Mouse (Mus musculus): ENCODE measurements around the gene Cnot1. TPM values are rescaled to one million over a fixed set of nuclear protein-coding genes. Genes with fewer than 3 reads are reported as not detected.

Cnot1 gene
- total RNA-seq (2014; rRNA removed) (116 and 125 TPM in 2 replicates), polyA plus RNA-seq (2012; rRNA removed) (40.2 and 41.1 TPM in 2 replicates)

DNA sequence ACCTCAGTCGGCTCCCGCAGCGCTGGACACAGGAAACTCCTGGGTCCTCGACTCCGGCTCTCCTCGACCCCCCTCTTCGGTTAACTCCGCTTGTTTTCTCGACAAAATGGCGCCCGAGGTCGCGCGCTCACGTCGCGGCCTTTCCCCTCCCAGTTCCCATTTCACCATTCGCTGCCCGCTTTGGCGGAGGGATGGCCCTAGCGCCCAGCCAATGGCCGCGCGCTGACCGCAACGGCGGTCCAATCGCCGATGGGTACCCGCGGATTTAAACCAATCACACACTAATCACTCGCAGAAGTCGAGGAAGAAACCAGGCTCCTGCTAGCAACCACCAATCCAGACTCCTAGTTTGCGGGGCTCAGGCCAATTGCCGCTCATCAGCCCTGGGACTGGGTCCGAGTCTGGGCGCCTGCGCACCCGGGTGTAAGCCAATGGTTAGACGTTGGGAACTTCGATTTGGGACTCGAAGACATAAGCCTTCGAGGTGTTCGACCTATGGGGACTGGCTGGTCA is at the start of gene Cnot1:
Gene Cnot1, minus strand, starts transcription at position 134 of the 513 bp plus-strand sequence.
- no peaks in the 10 kb centered on the region for H3K27me3 ChIP-seq (ENCODE audit: control insufficient read depth, insufficient read depth, low read length)
- peak within 1 kb of the TSS; percentile 84 for H3K9ac ChIP-seq (ENCODE audit: low read depth, low read length)
- peak; percentile 94 for DNase-seq (ENCODE audit: extremely low read depth, low read depth, low spot score)
- TF ChIP-seq CTCF (IDR thresholded peaks at IDR 0.05; ENCODE audit: low read depth, low read length) (no peak), POLR2A (IDR thresholded peaks at IDR 0.05; ENCODE audit: extremely low read depth, insufficient read depth, low read length) (peak; percentile 63; the same call in 1 of the 2 replicates)
- H3K36me3 ChIP-seq (ENCODE audit: control insufficient read depth, insufficient read depth, low read length) = no peaks in the 10 kb centered on the region
- H3K4me3 ChIP-seq (ENCODE audit: insufficient read depth, low read depth, low read length) = peak within 1 kb of the TSS; percentile 82
- H3K27ac ChIP-seq (replicated peaks; ENCODE audit: insufficient read depth, low read depth, low read length) = peak within 1 kb of the TSS; percentile 87
- peaks cover 15% of the 10 kb centered on the region for H3K4me1 ChIP-seq (ENCODE audit: control insufficient read depth, insufficient read depth, low read length)
- under 1% methylated on average over 44 of the region's 44 CpGs for WGBS
- H3K79me2 ChIP-seq (ENCODE audit: control insufficient read depth, insufficient read depth, low read length) = peaks cover 32% of the 10 kb centered on the region

DNA sequence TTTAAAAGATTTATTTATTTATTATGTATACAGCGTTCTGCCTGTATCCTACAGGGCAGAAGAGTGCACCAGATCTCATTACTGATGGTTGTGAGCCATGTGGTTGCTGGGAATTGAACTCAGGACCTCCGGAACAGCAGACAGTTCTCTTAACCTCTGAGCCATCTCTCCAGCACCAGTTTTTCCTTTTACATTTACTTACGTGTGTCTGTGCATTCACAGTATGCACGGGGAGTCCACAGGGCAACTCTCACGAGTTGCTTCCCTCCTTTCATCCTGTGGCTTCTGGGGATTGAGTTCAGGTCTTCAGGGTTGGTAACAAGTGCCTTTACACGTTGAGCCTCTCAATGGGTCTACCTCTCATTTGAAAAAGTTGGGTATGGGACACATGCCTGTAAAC is 46.9 kb upstream of the Cnot1 start:
- Histone ChIP-seq H3K79me2 (ENCODE audit: control insufficient read depth, insufficient read depth, low read length) (peaks cover 3% of the 10 kb centered on the region; the same call in 1 of the 2 replicates), H3K36me3 (ENCODE audit: control insufficient read depth, insufficient read depth, low read length) (no peaks in the 10 kb centered on the region), H3K9ac (ENCODE audit: low read depth, low read length) (no peak overlapping the region), H3K4me3 (ENCODE audit: insufficient read depth, low read depth, low read length) (no peak overlapping the region), H3K4me1 (ENCODE audit: control insufficient read depth, insufficient read depth, low read length) (peaks cover 13% of the 10 kb centered on the region), H3K27me3 (ENCODE audit: control insufficient read depth, insufficient read depth, low read length) (no peaks in the 10 kb centered on the region), H3K27ac (replicated peaks; ENCODE audit: insufficient read depth, low read depth, low read length) (no peak overlapping the region)
- DNase-seq (ENCODE audit: extremely low read depth, low read depth, low spot score) = no peak
- WGBS = 78% methylated on average over 6 of the region's 6 CpGs
- TF ChIP-seq POLR2A (IDR thresholded peaks at IDR 0.05; ENCODE audit: extremely low read depth, insufficient read depth, low read length) (no peak), CTCF (IDR thresholded peaks at IDR 0.05; ENCODE audit: low read depth, low read length) (no peak)

DNA sequence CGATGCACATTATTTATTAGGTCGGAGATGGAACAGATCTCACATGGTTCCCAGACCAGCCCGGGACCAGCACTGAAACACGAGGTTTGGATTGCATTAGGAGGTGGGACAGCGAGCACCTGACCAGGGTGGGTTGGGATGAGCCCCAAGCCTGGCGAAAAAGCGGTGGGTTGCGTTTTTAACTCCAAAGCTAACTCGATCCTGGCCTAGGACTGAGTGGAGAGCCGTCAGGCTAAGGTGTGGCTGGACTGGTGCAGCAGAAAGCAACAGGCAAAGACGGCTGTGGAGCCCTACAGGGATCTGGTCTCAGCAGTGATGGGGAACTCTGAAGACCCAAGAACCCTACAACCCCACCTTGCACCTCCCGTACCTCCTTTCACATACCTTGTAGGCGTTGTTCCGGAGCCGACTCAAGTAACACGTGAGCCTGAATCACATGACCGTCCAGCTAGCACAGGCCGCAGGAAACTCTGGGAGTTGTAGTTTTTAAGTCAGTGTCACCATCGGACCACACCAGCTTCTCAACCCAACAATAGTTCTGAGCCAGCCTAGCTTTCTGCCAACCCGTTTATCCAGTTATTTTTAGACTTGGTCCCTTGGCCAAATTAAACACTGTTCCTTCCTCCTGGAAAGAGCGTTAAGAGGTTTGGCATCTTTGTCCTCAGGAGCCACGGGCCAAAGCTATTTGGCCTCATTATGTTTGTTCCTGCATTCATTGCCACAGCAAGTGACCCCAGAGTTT is 46.0 kb upstream of the Cnot1 start, which contains the start of gene Slc38a7:
Gene Slc38a7, minus strand, starts transcription at position 438 of the 742 bp plus-strand sequence.
- peaks cover 13% of the 10 kb centered on the region for H3K4me1 ChIP-seq (ENCODE audit: control insufficient read depth, insufficient read depth, low read length)
- H3K79me2 ChIP-seq (ENCODE audit: control insufficient read depth, insufficient read depth, low read length) = peaks cover 5% of the 10 kb centered on the region; the same call in 1 of the 2 replicates
- WGBS = 3% methylated on average over 22 of the region's 22 CpGs
- no peaks in the 10 kb centered on the region for H3K27me3 ChIP-seq (ENCODE audit: control insufficient read depth, insufficient read depth, low read length)
- H3K4me3 ChIP-seq (ENCODE audit: insufficient read depth, low read depth, low read length) = peak within 1 kb of the TSS; percentile 77
- H3K36me3 ChIP-seq (ENCODE audit: control insufficient read depth, insufficient read depth, low read length) = peaks cover under 1% of the 10 kb centered on the region; the same call in 1 of the 2 replicates
- H3K27ac ChIP-seq (replicated peaks; ENCODE audit: insufficient read depth, low read depth, low read length) = peak within 1 kb of the TSS; percentile 82
- TF ChIP-seq CTCF (IDR thresholded peaks at IDR 0.05; ENCODE audit: low read depth, low read length) = no peak
- TF ChIP-seq POLR2A (IDR thresholded peaks at IDR 0.05; ENCODE audit: extremely low read depth, insufficient read depth, low read length) = 0 out of 2 replicates have a peak, but pooled peaks have one; percentile 1
- H3K9ac ChIP-seq (ENCODE audit: low read depth, low read length) = peak within 1 kb of the TSS; percentile 85
- DNase-seq (ENCODE audit: extremely low read depth, low read depth, low spot score) = peak; percentile 100

DNA sequence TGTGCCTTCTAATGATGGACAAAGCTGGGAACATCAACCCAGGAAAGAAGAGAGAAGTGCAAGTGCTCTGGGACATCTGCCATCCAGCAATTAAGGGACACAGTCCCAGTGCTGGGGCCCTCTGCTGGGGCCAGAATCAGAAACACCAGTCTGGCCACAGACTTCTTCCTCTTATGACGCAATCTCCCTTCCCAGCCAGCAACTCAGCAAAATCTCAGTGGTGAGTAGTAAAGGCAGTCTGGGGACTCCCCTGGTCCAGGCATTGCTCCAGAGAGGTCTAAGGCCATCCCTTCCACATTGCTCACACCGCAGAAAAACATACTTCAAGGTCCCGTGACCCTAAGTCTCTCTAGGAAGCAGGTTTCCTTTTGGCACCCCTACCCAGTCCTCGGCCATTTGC is 45.0 kb upstream of the Cnot1 start:
- DNase-seq (ENCODE audit: extremely low read depth, low read depth, low spot score) = peak; percentile 90
- Histone ChIP-seq H3K9ac (ENCODE audit: low read depth, low read length) (peak overlapping the region; percentile 85), H3K27ac (replicated peaks; ENCODE audit: insufficient read depth, low read depth, low read length) (peak overlapping the region; percentile 82), H3K36me3 (ENCODE audit: control insufficient read depth, insufficient read depth, low read length) (peaks cover 2% of the 10 kb centered on the region; the same call in 1 of the 2 replicates), H3K27me3 (ENCODE audit: control insufficient read depth, insufficient read depth, low read length) (no peaks in the 10 kb centered on the region), H3K4me3 (ENCODE audit: insufficient read depth, low read depth, low read length) (peak overlapping the region; percentile 77), H3K4me1 (ENCODE audit: control insufficient read depth, insufficient read depth, low read length) (peaks cover 13% of the 10 kb centered on the region), H3K79me2 (ENCODE audit: control insufficient read depth, insufficient read depth, low read length) (peaks cover 7% of the 10 kb centered on the region; the same call in 1 of the 2 replicates)
- WGBS = 0% methylated on average over 4 of the region's 4 CpGs
- TF ChIP-seq CTCF (IDR thresholded peaks at IDR 0.05; ENCODE audit: low read depth, low read length) (peak; percentile 53), POLR2A (IDR thresholded peaks at IDR 0.05; ENCODE audit: extremely low read depth, insufficient read depth, low read length) (no peak)

DNA sequence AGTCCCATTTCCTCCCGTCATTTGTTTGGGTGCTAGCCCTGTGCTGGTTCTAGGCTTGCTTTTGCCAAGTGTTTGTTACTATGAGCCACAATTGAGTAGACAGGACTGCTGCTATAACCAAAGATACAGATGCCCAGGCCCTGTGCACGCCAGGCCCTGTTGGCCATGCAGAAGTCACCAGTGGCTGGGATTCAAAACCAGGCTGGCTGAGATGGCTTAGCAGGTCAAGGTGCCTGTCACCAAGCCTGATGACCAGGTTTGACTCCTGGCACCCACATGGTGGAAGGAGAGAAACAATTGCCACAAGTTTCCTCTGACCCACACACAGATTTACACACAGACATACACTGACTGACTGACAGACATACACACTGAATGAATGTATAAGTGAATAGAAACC is 43.1 kb upstream of the Cnot1 start:
- peaks cover 12% of the 10 kb centered on the region for H3K36me3 ChIP-seq (ENCODE audit: control insufficient read depth, insufficient read depth, low read length)
- no peak overlapping the region for H3K9ac ChIP-seq (ENCODE audit: low read depth, low read length)
- H3K4me1 ChIP-seq (ENCODE audit: control insufficient read depth, insufficient read depth, low read length) = peaks cover 13% of the 10 kb centered on the region
- H3K27me3 ChIP-seq (ENCODE audit: control insufficient read depth, insufficient read depth, low read length) = no peaks in the 10 kb centered on the region
- 46% methylated on average over 2 of the region's 2 CpGs for WGBS
- TF ChIP-seq POLR2A (IDR thresholded peaks at IDR 0.05; ENCODE audit: extremely low read depth, insufficient read depth, low read length) (no peak), CTCF (IDR thresholded peaks at IDR 0.05; ENCODE audit: low read depth, low read length) (no peak)
- H3K27ac ChIP-seq (replicated peaks; ENCODE audit: insufficient read depth, low read depth, low read length) = no peak overlapping the region
- no peak overlapping the region for H3K4me3 ChIP-seq (ENCODE audit: insufficient read depth, low read depth, low read length)
- H3K79me2 ChIP-seq (ENCODE audit: control insufficient read depth, insufficient read depth, low read length) = peaks cover 7% of the 10 kb centered on the region; the same call in 1 of the 2 replicates
- DNase-seq (ENCODE audit: extremely low read depth, low read depth, low spot score) = peak; percentile 66
